Mouse (Mus musculus): ENCODE data around the gene Plin3.

Gene Plin3

DNA sequence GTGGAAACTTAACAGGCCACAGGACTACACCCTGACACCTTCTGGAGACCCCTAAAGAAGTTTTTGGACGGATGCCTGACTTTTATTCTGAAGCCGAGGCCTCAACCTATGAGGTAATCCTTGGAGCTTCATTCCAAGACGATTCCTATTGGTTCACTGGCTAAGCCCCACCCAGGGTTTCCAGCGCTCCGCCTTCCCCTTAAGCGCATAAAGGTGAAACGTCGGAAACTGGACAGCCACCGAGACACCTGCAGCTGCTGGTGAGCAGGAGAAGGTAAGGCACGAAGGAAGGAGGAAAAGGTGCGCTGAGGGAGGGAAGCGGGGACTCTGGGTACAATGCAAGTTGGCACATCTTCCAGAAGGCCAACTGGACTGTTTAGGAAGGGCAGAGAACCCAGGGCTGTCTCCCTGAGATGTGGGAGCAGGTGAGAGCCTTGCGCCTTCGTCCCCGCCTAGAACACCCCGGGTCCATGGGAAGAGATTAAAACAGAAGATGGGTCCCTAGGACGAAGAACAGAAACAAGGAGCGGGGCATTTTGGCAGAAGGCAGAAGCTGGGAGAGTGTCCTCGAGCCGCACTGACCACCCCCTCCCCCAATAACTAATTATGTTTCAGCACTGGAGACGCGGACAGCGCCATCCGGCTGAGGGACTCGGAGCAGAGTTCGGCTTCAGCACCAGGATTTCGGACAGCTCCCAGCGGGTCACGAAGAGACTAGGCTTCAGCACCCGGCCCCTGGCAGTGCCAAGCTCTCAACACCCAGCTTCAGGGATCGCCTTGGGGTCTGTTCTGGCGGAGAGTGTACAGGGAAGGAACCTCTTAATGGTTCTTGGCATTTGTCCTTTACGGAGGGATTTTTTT lies 50.9 kb downstream of the Plin3 start:
- DNase-seq: peak; percentile 89 to 91

DNA sequence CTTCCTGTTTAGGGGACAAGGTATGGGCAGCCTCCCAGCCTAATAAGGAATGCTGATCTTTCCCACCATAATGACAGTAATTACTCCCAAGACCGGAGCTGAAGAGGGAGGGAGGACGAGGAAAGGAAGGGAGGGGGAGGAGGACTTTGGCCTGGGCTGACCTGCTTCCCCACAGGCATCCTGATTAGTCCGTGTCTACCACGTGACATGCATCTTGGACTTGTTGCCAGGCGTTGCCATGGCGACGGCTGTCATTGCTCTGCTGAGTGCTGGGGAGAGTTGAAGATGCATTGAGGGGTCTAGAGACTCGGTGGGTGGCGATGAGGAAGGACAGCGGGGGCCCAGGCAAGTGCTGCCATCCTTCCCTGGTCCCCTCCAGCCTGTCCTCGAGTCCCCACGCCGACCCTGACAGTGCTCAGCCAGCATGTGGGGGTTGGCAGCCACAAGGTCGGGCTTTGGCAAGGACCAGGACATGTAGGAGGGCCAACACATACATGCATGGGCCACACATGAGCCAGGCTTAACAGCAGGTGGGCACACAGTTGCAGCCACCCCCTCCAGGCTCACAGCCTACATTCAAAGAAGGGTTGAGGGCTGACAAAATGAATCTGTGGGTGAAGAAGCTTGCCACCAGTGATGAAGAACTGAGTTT lies 58.7 kb downstream of the Plin3 start:
- DNase-seq: peak; percentile 97 to 98

DNA sequence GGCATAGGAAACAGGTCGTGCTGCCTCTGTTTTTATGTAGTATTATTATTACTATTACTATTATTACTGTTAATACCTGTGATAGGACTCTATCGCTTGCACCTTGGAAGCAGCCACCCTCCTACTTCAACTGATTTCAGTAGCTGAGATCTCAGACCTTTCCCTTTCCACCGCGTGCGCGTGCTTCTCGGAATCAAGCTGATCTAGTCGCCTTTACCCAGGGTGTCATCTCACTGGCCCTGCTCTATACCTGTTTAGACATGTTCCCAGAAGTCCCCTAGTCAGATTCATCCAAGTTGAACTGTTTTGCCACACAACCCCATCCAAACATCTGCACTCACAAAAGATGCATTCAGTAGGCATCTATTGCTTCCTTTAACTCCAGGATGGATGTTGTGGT lies 59.3 kb downstream of the Plin3 start:
- peak in 1 of 2 experiments; percentile 54 for DNase-seq

DNA sequence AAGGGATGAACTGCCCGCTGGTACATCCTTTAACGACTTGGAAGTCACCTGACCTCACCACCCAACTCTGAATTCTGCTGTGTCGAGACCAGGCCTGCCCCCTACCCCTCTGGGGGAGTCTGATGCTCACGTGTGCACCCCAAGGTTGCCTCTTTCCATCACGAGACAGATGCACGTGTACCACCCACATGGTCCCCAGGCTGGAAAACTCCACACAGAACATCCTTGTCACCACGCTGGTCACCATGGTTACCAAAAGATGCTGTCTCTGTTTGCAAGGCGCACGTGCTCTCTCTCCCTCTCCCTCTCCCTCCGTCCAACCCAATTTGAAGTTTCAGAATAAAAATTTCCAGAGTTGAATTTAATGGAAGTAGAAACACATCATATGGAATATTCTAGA lies 62.7 kb downstream of the Plin3 start:
- DNase-seq: no peak
